Mouse (Mus musculus) brain, embryonic 18.5 days (tissue): ENCODE measurements at regions not wholly inside any gene's neighbourhood (a gene's known extent, or its start where the extent isn't known, plus 50 kb on each side); places are given as distances from the start of the nearest gene placed in this dataset.

Experiments used
- DNase-seq: peaks from one replicate; pipeline ENCODE4 v3.0.0-alpha.2; 2012; ENCODE audit warnings: low read depth, low spot score

DNA sequence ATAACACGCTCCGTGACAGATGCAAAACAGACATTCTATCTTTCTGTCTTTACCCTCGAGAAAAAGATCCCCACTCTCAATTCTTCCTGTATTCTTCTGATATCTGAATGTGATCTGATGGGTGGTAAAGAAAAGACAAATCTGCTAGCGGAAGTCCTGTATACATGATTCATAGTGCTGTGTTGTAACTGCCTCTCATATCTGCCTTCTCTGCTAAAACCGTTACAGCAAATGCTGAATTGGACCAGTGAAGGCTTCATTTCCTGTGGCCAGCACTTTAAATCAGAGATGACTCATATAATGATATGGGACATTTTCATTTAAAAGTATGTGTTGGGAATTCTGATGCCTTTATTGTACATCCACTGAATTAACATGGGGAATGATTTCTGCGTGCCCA lies 186.0 kb upstream of the Gm11114 start:
- no peak for DNase-seq

DNA sequence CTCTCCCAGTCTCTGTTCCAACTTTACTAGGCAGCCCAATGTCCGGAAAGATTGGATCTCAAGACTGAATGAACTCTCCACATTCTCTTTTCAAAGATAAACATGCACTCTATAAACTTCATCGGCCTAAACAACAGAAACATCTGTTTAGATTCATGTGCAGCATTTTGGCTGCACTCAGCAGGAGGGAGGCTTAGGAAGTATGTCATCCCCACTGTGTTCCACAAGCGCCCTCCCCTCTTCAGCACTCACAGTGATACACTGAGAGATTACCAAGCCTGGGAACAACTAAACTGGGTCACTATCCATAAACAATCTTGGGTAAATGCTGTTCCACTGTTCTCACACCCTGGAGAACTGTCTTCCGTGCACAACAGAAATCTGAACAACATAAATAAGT lies 185.5 kb upstream of the Gm11114 start:
- DNase-seq = no peak

- no peak for DNase-seq
These were observed 177.7 kb upstream of the Gm11114 start for GRCm38 (mm10) chr9:85134900-85135299.

- no peak for DNase-seq
These were observed 175.6 kb upstream of the Gm11114 start for GRCm38 (mm10) chr9:85136715-85137582.

- DNase-seq = no peak
These were observed 172.7 kb upstream of the Gm11114 start for GRCm38 (mm10) chr9:85139891-85140290.

DNA sequence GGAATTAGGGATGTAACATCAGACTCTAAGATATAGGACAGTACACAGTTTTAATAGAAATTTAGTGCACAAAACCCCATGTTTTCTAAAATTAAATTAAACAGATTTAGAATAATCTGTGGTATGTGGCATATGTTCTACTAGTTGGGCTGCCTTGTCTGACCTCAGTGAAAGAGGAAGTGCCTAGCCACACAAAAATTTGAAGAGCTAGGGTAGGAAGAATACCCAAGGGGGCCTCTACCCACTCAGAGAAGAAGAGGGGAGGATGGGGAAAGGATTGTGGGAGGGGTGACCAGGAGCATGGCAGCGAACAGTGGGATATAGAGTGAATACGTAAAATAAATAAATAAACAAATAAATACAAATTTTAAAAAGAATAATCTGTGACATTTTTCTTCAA lies 168.2 kb upstream of the Gm11114 start:
- DNase-seq = no peak

DNA sequence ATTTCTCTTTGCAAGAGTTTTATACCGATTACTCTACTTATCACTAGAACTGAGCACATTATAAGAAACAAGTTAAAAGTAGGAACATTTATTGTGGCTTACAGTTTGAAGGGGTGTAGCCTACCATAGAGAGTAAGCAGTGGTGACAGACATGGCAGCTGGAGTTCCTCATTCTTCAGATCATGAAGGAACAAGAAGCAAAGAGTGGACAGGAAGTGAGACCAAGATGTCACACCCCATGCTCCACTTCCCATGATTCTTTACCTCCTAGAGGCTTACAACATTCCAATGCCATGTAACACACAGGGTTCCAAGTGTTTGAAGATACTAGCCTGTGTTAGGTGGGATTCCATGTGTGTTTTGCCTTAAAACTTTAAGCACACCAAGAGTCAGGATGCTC lies 146.9 kb upstream of the Gm11114 start:
- no peak for DNase-seq

DNA sequence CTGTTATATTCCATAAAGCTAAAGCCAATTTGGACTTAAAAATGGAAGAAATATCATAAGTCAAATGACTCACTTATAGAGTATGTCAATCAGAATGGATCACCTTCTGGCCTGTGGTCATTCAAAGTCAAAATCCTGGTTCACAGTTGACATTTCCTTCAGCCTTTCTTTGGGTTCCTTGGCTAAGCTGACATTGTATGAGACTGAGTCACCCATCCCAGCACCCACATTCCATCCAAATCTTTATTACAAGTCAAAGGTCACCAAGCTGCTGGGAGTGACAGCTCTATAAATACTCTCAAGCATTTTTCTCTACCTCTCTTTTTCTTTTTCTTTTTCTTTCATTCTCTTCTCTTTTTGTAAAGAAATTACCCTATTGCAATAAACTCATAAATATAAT lies 145.3 kb upstream of the Gm11114 start:
- no peak for DNase-seq

- DNase-seq = no peak
These were observed 138.1 kb upstream of the Gm11114 start for GRCm38 (mm10) chr9:85174431-85174830.

DNA sequence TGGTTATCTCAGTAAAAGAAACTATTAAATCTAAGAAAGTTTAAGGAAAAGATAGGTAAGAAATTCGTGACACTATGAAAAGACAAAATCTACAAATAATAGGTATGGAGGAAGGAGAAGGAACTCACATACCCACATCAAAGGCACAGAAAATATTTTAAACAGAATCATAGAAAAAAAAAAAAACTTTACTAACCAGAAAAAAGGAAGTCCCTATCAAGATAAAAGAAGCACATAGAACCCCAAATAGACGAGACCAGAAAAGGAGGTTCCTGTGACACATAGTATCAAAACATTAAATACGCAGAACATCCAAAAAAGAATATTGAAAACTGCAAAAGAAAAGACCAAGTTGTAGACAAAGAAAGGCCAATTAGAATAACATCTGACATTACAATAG lies 111.4 kb upstream of the Gm11114 start:
- no peak for DNase-seq

GRCm38 (mm10) chr9:85224870-85225269 lies 87.7 kb upstream of the Gm11114 start:
- DNase-seq = peak; percentile 22
